In the genomic region with DNA sequence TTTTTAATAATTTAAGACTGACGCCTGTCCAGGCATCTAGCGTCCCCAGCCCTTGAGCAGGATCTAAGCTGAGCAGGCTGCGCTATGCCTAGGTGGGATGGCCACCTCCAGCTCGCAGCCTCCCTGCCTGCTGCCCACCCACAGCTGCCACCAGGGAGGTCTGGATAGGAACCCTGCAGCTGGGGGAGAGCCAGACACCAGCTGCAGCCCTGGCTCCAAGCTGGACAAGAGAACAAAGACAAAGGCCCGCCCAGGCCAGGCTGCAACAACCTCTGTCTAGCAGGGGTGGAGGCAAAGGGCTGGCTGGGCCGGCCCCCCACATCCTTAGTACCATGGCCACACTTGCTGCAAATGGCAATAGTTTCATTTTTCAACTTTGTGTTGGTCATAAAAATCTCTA, we compare ENCODE assay signal across 9 mouse cellular contexts. TPM values are rescaled to one million over a fixed set of nuclear protein-coding genes. Genes with fewer than 3 reads are reported as not detected.
DNase-seq lines count a peak whose midpoint lies in the region; ATAC-seq and TF ChIP-seq lines count a peak whose summit lies in the region.
"Had no signal": no experiment of that assay in that cellular context is flagged by ENCODE, and none has a peak within 500 bp of the region (broad histone marks: within the 10 kb centered on the region; RNA-seq: fewer than 3 reads in every experiment).

No protein-coding gene starts in this region.

- no peaks in the 10 kb centered on the region for H3K27me3 ChIP-seq in forebrain, postnatal 0 days (ENCODE audit: insufficient read depth, low read length)
- no peaks in the 10 kb centered on the region for H3K27me3 ChIP-seq in kidney, postnatal 0 days (ENCODE audit: insufficient read depth, low read length)
- H3K27me3 ChIP-seq in neural tube, embryonic 11.5 days (ENCODE audit: control insufficient read depth, insufficient read depth, low read length): no peaks in the 10 kb centered on the region

- no peak overlapping the region for H3K4me2 ChIP-seq in forebrain, postnatal 0 days (ENCODE audit: low read depth)
- H3K4me2 ChIP-seq in kidney, postnatal 0 days (ENCODE audit: low read length): no peak overlapping the region
- H3K4me2 ChIP-seq in neural tube, embryonic 11.5 days (ENCODE audit: low read depth): no peak overlapping the region

- 8% methylated on average over 6 of the region's 6 CpGs for WGBS in forebrain, postnatal 0 days
- 21% methylated on average over 6 of the region's 6 CpGs for WGBS in kidney, postnatal 0 days
- WGBS in neural tube, embryonic 11.5 days: 9% methylated on average over 6 of the region's 6 CpGs

- intact Hi-C loops in gastrocnemius, postnatal 14 days (cut with DNase I; ENCODE audit: low total_unique reads): no loop called here

- peaks cover 18% of the 10 kb centered on the region for H3K4me1 ChIP-seq in forebrain, postnatal 0 days (ENCODE audit: insufficient read depth)
- H3K4me1 ChIP-seq in kidney, postnatal 0 days (replicated peaks; ENCODE audit: insufficient read depth, low read length): peaks cover 15% of the 10 kb centered on the region
- H3K4me1 ChIP-seq in neural tube, embryonic 11.5 days (ENCODE audit: control insufficient read depth, insufficient read depth, low read length): peaks cover 35% of the 10 kb centered on the region

- TF ChIP-seq CTCF in forebrain, postnatal 0 days (IDR thresholded peaks at IDR 0.05; ENCODE audit: low read depth): no peak
- TF ChIP-seq CTCF in kidney, postnatal 0 days (IDR thresholded peaks at IDR 0.05; ENCODE audit: low read depth): peak; percentile 7; the same call in 1 of the 2 replicates

- H3K27ac ChIP-seq in forebrain, postnatal 0 days (ENCODE audit: low read depth, low read length): peak overlapping the region; percentile 50; the same call in 1 of the 2 replicates
- H3K27ac ChIP-seq in kidney, postnatal 0 days: no peak overlapping the region
- H3K27ac ChIP-seq in neural tube, embryonic 11.5 days (ENCODE audit: low read depth, low read length): peak overlapping the region; percentile 67

- H3K36me3 ChIP-seq in forebrain, postnatal 0 days (ENCODE audit: insufficient read depth): peaks cover 4% of the 10 kb centered on the region; the same call in 1 of the 2 replicates
- peaks cover 12% of the 10 kb centered on the region; the same call in 1 of the 2 replicates for H3K36me3 ChIP-seq in kidney, postnatal 0 days (ENCODE audit: insufficient read depth, low read length)
- H3K36me3 ChIP-seq in neural tube, embryonic 11.5 days (ENCODE audit: control insufficient read depth, insufficient read depth, low read length): peaks cover 2% of the 10 kb centered on the region; the same call in 1 of the 2 replicates

- DNase-seq in gastrocnemius, postnatal 14 days: peak; percentile 60
- no peak for DNase-seq in gastrocnemius, postnatal 25 days
- peak; percentile 48 to 64 for DNase-seq in adrenal gland, postnatal 36 days
- DNase-seq in forebrain, postnatal 0 days: no peak
- DNase-seq in kidney, postnatal 0 days (ENCODE audit: low spot score): peak; percentile 81
- DNase-seq in neural tube, embryonic 11.5 days (ENCODE audit: low spot score): peak; percentile 79
- DNase-seq in spleen, postnatal 36 days (ENCODE audit: low spot score in 2 of 2): no peak
- no peak for DNase-seq in cerebellum, adult 18-20 months

- H3K4me3 ChIP-seq in forebrain, postnatal 0 days (ENCODE audit: low read depth, low read length): no peak overlapping the region
- H3K4me3 ChIP-seq in kidney, postnatal 0 days (replicated peaks; ENCODE audit: low read depth, low read length): no peak overlapping the region
- no peak overlapping the region for H3K4me3 ChIP-seq in neural tube, embryonic 11.5 days (ENCODE audit: low read depth, low read length)

- no peak overlapping the region for H3K9ac ChIP-seq in forebrain, postnatal 0 days
- peak overlapping the region; percentile 10; the same call in 1 of the 2 replicates for H3K9ac ChIP-seq in kidney, postnatal 0 days (ENCODE audit: low read depth, low read length)
- peak overlapping the region; percentile 56 for H3K9ac ChIP-seq in neural tube, embryonic 11.5 days (ENCODE audit: low read length)

- no peaks in the 10 kb centered on the region for H3K9me3 ChIP-seq in forebrain, postnatal 0 days (ENCODE audit: low read length)
- H3K9me3 ChIP-seq in kidney, postnatal 0 days (replicated peaks; ENCODE audit: low read length): no peaks in the 10 kb centered on the region
- H3K9me3 ChIP-seq in neural tube, embryonic 11.5 days (ENCODE audit: control insufficient read depth, low read length): no peaks in the 10 kb centered on the region

- ATAC-seq in forebrain, postnatal 0 days: peak; percentile 57
- ATAC-seq in kidney, postnatal 0 days (replicated peaks; ENCODE audit: low FRiP score, low read depth): peak; percentile 38
- peak; percentile 69 for ATAC-seq in neural tube, embryonic 11.5 days (ENCODE audit: insufficient read depth, low FRiP score, low TSS enrichment)

RNA-seq across cellular contexts. Expression of gene BC034090, which starts 31.8 kb away (rescaled TPM):
- 1 to 10 TPM; 3.8 to 4.3 TPM for total RNA-seq in gastrocnemius, postnatal 14 days (2021)
- 1 to 10 TPM; 1.7 to 2.3 TPM for total RNA-seq in gastrocnemius, postnatal 25 days (2021)
- total RNA-seq in adrenal gland, postnatal 36 days (2021): 10 to 100 TPM; 23.8 to 39.7 TPM
- 7.4 and 9.9 TPM in 2 replicates for total RNA-seq in forebrain, postnatal 0 days (2014; rRNA removed)
- polyA plus RNA-seq in forebrain, postnatal 0 days (2015; fragmentation: Nextera tagmentation; extraction: Ambion mirVana): 1.4 and 2.5 TPM in 2 replicates
- polyA plus RNA-seq in kidney, postnatal 0 days (2015; fragmentation: Nextera tagmentation; extraction: Ambion mirVana): 9.9 and 10.2 TPM in 2 replicates
- polyA plus RNA-seq in neural tube, embryonic 11.5 days (2014; fragmentation: Nextera tagmentation; extraction: Ambion mirVana): 4.1 and 5.1 TPM in 2 replicates
- total RNA-seq: common myeloid progenitor, adult 5-6 weeks had no signal

RNA-seq across cellular contexts. Expression of gene Stx6, which starts 54.0 kb away (rescaled TPM):
- 10 to 100 TPM; 14.4 to 20.8 TPM for total RNA-seq in gastrocnemius, postnatal 14 days (2021)
- 10 to 100 TPM; 11.3 to 12.2 TPM for total RNA-seq in gastrocnemius, postnatal 25 days (2021)
- 10 to 100 TPM; 53.6 to 57.3 TPM for total RNA-seq in adrenal gland, postnatal 36 days (2021)
- total RNA-seq in forebrain, postnatal 0 days (2014; rRNA removed): 120 and 122 TPM in 2 replicates
- 89.2 and 97.5 TPM in 2 replicates for polyA plus RNA-seq in forebrain, postnatal 0 days (2015; fragmentation: Nextera tagmentation; extraction: Ambion mirVana)
- polyA plus RNA-seq in kidney, postnatal 0 days (2015; fragmentation: Nextera tagmentation; extraction: Ambion mirVana): 57.1 and 59.9 TPM in 2 replicates
- 111 TPM in 2 replicates for polyA plus RNA-seq in neural tube, embryonic 11.5 days (2014; fragmentation: Nextera tagmentation; extraction: Ambion mirVana)

Comparison
In these comparisons a context has a peak if more than half of its experiments do, and no peak if none do; other contexts are left out.
1. DNase-seq: peak in gastrocnemius, postnatal 14 days (single experiment), adrenal gland, postnatal 36 days (2 of 2), kidney, postnatal 0 days (single experiment) and neural tube, embryonic 11.5 days (single experiment); none in gastrocnemius, postnatal 25 days (single experiment), forebrain, postnatal 0 days (single experiment), spleen, postnatal 36 days (0 of 2) and cerebellum, adult 18-20 months (0 of 2).
2. Peak in every context shown above with its lines, with median percentiles within 50 percentile points of each other: ATAC-seq.